Mouse (Mus musculus) embryo, embryonic 11.5 days (tissue): Measurements from ENCODE around the gene Ier5l.

ENCODE experiments used
- DNase-seq: peaks from one replicate; pipeline ENCODE4 v3.0.0-alpha.2; 2012; ENCODE audit warnings: low read depth, low spot score

Ier5l gene

DNA sequence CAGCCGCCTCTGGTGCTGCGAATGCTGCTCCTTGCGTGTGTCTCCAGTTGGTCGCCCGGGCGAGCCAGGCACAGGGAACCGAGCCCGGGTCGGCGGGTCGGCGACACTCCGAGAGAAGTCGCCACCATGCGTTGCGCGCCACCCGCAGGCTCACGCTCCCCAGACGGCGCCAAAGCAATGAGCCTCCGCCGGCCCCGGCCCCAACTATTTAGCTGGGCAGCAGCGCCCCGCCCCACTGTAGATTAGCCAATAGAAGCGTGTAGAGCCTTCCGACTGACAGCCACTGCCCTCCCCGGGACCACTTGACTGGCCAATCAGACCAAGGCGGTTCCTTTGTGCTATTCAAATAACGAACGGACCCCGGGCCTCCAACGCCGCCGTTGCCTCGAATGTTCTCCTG, at the start of gene Ier5l:
Gene Ier5l (minus strand): TSS at position 181 of the 400 bp plus-strand sequence.
- DNase-seq: peak; percentile 91

- DNase-seq: no peak
Measured at GRCm38 (mm10) chr2:30523727-30524126, 49.7 kb upstream of the Ier5l start.

DNA sequence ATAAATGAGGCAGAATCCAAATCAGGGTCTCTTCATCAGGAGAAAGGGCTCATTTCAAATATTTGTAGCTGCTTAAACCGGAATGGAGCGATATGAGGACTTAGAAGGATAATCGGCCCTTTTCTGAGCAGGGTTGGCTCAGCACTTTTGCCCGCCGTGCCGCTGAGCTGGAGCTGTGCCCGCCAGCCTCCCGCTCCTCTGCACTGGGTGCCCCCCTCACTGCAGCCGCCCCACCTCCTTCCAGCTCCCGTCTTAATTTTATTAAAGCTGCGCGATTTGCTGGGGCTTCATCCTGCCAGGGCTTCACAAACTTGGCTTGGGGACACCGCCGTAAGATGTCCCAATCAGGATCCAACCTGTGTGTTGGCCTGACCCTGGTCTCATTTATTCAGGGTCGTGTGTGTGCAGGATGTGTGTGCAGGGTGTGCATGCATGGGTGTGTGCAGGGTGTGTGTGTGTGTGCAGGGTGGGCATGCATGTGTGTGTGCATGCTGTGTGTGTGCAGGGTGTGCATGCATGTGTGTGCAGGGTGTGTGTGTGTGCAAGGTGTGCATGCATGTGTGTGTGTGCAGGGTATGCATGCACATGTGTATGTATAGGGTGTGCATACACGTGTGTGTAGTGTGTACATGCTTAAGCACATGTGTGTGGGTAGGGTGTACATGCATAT, 36.8 kb upstream of the Ier5l start:
- no peak for DNase-seq

DNA sequence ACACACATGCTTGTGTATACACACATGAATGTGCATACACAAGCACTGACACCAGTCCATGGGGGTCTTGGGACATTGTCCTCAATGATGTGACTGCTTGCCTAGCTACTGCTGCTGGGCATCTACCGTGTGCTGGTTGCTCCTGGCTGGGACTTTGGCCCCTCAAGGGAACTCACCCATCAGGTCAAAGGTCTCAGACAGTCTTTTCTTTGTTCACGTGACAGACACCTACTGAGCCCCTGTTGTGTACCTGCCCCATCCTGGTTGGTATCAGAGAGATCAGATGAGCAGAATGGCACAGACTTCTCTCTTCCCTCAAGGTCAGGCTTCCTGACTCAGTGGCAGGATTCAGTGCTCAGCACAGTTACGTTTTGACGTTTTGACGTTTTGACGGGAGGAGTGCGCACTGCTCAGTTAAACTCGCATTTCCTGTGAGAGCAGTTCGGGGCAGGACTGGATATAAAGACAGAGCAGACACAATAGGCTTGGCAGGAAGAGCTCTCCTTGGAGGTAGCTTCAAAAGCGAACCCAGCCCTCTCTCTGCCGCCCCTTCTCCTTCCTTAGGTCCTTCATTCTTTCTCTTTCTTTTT, 33.2 kb upstream of the Ier5l start:
- DNase-seq: no peak

GRCm38 (mm10) chr2:30503677-30504621, 29.9 kb upstream of the Ier5l start:
- no peak for DNase-seq

- DNase-seq: no peak
Measured at GRCm38 (mm10) chr2:30501701-30502100, 27.7 kb upstream of the Ier5l start.

DNA sequence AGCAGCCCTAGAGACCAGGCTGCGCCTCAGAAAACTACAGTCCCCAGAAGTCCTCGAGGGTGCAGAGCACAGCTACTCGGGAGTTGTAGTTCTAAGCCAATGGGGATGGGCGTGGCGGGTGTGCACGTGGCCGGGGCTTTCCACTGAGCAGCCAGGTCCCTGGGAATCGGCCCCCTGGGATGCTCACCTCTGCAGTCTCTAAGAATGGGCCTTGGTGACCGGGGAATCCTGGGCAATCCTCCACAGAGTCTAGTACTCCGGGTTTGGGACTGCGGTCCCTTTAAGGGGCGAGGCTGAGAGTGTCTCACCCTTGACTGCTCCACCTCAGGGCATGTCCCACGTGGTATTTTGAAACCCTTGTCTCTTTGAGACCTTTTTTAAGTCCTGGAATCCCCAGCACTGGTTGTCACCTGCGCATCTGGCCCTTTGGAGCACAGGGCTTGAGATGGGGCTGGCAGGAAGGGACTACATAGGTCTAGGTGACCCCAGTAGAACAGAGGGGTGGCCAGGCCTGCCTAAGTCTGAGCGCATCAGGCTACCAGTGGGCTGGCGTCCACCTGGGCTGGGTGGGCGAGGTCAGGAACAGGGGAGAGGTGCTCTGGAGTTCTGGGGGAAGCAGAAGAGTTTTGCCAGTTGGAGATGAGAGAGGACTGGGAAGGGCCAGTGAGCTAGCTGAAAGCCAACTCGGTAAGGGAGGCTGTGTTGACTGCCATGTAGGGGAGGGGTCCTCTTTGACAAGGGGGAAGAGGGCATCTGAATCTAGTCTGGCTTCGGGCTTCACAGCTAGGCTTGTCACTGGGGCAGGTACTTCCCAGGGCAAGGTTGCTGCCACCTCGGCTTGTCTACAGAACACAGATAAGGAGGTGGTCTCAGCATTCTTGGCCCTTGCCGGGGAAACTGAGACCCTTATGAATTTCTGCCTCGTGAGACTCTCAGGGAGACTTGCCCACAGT, 22.2 kb upstream of the Ier5l start:
- no peak for DNase-seq

DNA sequence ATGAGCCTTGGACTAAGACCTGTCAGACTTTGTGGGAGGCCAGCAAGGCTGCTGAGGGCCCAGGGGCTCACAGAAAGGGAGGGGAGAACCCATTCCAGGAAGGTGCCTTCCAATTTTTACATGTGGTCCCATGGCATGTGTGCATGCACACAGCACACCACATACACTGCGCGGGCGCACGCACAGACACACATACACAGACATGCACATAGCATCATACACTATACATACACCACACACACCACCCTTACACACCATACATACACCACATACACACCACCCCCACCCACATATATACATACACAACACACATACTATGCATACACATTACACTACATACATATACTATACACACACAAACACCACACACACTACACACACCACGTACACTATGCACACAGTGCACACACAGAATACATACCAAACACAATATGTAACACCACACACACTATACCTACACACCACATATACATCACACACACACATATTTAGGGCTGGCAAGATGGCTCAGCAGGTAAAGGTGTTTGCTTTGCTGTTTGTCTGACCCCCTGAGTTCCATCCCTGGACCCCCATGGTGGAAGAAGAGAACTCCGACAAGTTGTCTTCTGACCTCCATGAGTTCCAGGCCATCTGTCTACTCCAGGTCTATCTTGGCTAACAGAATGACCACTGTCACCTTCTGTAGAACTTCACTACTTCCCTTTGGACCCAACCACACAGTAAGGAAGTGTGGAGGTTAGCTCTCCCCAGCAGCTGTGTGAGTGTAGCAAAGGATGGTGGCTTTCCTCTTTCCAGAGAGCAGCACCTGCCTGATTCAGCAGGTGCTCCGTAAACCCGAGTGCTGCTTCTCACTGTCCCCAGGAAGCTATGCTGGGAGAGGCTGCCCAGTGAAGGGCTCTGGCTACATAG, 21.2 kb upstream of the Ier5l start:
- no peak for DNase-seq

DNA sequence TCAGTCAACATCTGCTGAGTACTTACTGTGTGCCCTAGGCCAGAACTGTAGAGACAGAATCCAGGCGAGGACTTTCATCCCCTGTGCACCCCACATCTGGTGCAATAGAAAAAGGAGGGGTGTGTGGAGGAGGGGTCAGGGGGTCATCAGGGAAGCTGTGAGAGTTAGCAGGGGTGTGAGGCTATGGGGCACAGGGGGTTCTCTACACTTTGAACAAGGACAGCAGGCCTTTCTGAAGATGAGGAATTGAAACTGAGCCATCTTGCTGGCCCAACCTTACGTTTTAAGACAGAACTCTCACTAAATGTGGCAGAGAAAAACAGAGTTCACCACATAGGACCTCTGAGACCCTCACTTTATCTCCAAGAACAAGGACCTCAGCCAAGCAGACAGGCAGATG, 16.4 kb upstream of the Ier5l start:
- DNase-seq: no peak

GRCm38 (mm10) chr2:30487597-30487996, 13.6 kb upstream of the Ier5l start:
- DNase-seq: no peak

DNA sequence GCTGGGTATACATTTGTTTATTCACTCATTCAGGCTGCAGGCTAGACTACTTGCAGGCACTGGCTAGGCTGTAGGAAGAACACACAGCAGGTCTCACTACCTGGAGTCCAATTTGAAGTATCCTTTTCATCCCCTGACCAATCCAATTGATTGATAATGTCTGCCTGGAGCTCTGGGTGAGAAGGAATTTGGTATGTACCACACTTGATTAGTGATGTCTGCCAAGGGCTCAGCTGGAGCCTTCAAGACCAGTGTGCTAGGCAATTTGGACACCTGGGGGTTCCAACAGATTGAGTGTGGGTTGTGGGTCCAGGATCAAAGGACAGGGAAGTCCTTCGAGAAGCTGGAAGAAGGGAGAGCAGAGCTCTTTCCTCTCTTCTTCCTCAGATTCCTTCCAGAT, 4.5 kb upstream of the Ier5l start:
- no peak for DNase-seq

- no peak for DNase-seq
Measured at GRCm38 (mm10) chr2:30476241-30476640, 2.2 kb upstream of the Ier5l start.

DNA sequence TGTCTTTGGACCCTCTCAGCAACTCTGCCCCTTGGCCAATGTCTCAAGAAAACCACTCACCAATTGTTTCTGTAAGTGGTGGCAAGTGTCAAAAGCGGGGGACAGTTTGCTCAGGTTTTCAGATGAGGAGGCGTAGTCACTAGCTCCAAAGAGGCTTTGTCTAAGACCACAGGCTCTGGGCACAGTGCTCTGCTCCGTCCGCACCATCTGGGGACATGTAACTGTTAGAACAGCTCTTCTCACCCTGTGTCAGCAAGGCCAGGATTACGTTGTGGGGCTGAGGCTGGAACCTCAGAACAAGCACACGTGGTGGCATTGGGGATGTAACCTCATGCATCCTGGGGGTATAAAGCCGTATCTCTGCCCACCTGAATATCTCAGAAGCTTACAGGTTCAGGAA, 1.4 kb upstream of the Ier5l start:
- no peak for DNase-seq

- DNase-seq: no peak
Measured at GRCm38 (mm10) chr2:30474776-30475175, 757 bp upstream of the Ier5l start.

- DNase-seq: no peak
Measured at GRCm38 (mm10) chr2:30473431-30474031, 488 bp downstream of the Ier5l start.

DNA sequence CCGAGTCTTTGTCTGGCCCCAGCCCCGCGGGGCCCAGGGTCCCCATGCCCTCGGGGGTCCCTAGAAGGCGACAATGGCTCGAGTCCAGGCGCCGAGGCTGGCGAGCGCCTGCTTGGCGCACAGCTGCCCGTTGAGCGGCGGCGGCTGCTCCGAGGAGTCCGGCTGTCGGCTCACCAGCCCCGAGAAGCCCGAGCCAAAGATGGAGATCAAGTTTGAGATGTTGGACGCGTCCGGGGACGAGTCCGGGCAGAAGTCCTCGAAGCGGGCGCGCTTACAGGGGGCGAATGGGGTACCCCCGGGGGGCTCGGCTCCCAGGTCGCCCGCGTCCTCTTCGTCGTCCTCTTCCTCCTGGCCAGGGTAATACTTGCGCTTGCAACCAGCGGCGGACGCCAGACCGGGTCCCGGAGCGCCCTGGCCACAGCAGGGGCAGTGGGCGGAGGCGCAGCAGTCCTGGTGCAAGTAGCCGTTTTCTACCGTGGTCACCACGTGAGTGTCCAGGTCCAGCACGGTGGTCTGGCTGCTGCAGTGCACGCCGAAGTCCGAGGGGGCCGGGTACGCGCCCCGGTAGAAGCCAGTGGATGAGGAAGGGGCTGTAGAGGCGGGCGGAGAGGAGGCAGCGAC, 1.2 kb downstream of the Ier5l start:
- no peak for DNase-seq

- peak; percentile 81 for DNase-seq
Measured at GRCm38 (mm10) chr2:30471795-30472720, 2.0 kb downstream of the Ier5l start.

DNA sequence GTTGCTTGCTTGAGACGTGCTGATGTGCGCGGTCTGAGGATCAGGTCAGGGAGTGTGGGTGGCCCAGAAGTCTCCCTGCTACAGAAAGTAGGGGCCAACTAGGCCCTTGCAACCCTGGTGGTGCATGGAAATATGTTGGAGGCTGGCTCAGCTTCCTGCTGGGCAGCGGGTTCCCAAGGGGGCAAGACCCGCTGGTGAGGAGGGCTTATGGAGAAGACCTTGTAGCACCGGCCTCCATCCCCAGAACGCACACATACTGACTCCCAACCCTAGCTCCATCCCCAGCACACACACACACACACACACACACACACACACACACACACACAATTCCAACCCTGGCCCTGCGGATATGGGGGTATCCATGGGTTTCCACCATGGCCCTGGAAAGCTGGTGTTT, 3.0 kb downstream of the Ier5l start:
- no peak for DNase-seq
